ENCODE assay signal across 9 mouse cellular contexts in the genomic region with DNA sequence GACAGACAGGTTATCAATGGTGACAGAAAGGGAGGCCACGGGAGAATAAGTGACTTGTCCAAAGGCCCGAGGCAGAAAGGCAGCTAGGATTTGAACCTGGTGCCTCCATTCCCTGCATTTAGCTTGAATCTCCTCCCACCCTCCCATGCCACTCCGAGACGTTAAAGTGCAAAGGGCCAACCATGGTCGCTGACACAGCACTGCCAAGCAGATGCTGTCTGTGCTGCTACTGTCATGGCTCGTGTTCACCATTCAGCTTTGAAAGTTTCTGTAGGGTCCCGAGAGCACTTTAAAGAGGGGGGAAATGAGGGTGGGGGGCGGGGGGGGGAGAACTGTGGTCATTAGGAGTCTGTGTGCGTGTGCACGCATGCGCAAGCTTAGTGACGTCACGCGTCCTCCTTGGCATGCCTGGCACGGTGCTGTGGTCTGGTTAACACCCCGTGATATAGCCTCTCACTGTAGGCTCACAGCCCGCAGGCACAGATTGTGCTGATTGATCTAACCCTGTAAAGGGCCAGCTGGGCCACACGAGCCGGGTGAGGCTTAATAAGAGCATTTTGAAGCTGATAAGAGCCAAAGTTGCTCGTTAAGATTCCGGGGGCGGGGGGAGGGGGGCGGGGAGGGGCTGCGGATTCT.
A peak's percentile ranks its signal among the peaks of the same experiment; 100 is the strongest.
DNase-seq lines count a peak whose midpoint lies in the region; ATAC-seq lines count a peak whose summit lies in the region.
"Had no signal": no experiment of that assay in that cellular context is flagged by ENCODE, and none has a peak within 500 bp of the region (broad histone marks: within the 10 kb centered on the region; RNA-seq: fewer than 3 reads in every experiment).

No protein-coding gene starts in this region.

- peak; percentile 5 for DNase-seq in Muller cell, postnatal 12 days (ENCODE audit: inconsistent ontology term)
- peak; percentile 41 to 64 for DNase-seq in left cerebral cortex, postnatal 25 days (ENCODE audit: low spot score in 2 of 2)
- no peak for DNase-seq in c-Kit-positive CD71-positive TER-119-positive erythroid progenitor cells, embryonic 14.5 days (ENCODE audit: low spot score)
- no peak for DNase-seq in frontal cortex, postnatal 25 days (ENCODE audit: low spot score in 2 of 2)

- H3K36me3 ChIP-seq in forebrain, embryonic 13.5 days (ENCODE audit: poor library complexity, severe bottlenecking): no peaks in the 10 kb centered on the region
- H3K36me3 ChIP-seq in forebrain, embryonic 12.5 days (replicated peaks): no peaks in the 10 kb centered on the region
- H3K36me3 ChIP-seq in heart, embryonic 16.5 days (ENCODE audit: control insufficient read depth, insufficient read depth): no peaks in the 10 kb centered on the region
- H3K36me3 ChIP-seq in neural tube, embryonic 12.5 days: no peaks in the 10 kb centered on the region

- WGBS in forebrain, embryonic 13.5 days: 54% methylated on average over 24 of the region's 24 CpGs
- 56% methylated on average over 24 of the region's 24 CpGs for WGBS in forebrain, embryonic 12.5 days
- 24% methylated on average over 24 of the region's 24 CpGs for WGBS in heart, embryonic 16.5 days
- WGBS in neural tube, embryonic 12.5 days: 52% methylated on average over 24 of the region's 24 CpGs

- intact Hi-C loops in left cerebral cortex, postnatal 25 days (cut with DNase I): no loop called here

- no peaks in the 10 kb centered on the region for H3K9me3 ChIP-seq in forebrain, embryonic 13.5 days (replicated peaks)
- no peaks in the 10 kb centered on the region for H3K9me3 ChIP-seq in forebrain, embryonic 12.5 days
- no peaks in the 10 kb centered on the region for H3K9me3 ChIP-seq in heart, embryonic 16.5 days (replicated peaks; ENCODE audit: control insufficient read depth, low read length)
- no peaks in the 10 kb centered on the region for H3K9me3 ChIP-seq in neural tube, embryonic 12.5 days

- H3K27me3 ChIP-seq in forebrain, embryonic 13.5 days: 0 out of 2 replicates have a peak, but pooled peaks cover 4% of the 10 kb centered on the region
- no peaks in the 10 kb centered on the region for H3K27me3 ChIP-seq in forebrain, embryonic 12.5 days
- H3K27me3 ChIP-seq in heart, embryonic 16.5 days (ENCODE audit: control insufficient read depth, insufficient read depth, low read length): no peaks in the 10 kb centered on the region
- H3K27me3 ChIP-seq in neural tube, embryonic 12.5 days (replicated peaks): no peaks in the 10 kb centered on the region
- H3K27me3 ChIP-seq: CH12.LX had no signal

- H3K4me2 ChIP-seq in forebrain, embryonic 13.5 days: peak overlapping the region; percentile 22
- no peak overlapping the region for H3K4me2 ChIP-seq in forebrain, embryonic 12.5 days
- peak overlapping the region; percentile 61 for H3K4me2 ChIP-seq in heart, embryonic 16.5 days (ENCODE audit: low read depth, low read length)
- H3K4me2 ChIP-seq in neural tube, embryonic 12.5 days (replicated peaks): no peak overlapping the region

- H3K27ac ChIP-seq in forebrain, embryonic 13.5 days: 0 out of 2 replicates have a peak overlapping the region, but pooled peaks have one; percentile 10
- no peak overlapping the region for H3K27ac ChIP-seq in forebrain, embryonic 12.5 days
- H3K27ac ChIP-seq in heart, embryonic 16.5 days (ENCODE audit: low read length): no peak overlapping the region
- no peak overlapping the region for H3K27ac ChIP-seq in neural tube, embryonic 12.5 days

- no peak overlapping the region for H3K4me3 ChIP-seq in forebrain, embryonic 13.5 days
- H3K4me3 ChIP-seq in forebrain, embryonic 12.5 days (replicated peaks): no peak overlapping the region
- H3K4me3 ChIP-seq in heart, embryonic 16.5 days (ENCODE audit: low read length): peak overlapping the region; percentile 30
- no peak overlapping the region for H3K4me3 ChIP-seq in neural tube, embryonic 12.5 days

- peaks cover 9% of the 10 kb centered on the region; the same call in 1 of the 2 replicates for H3K4me1 ChIP-seq in forebrain, embryonic 13.5 days
- H3K4me1 ChIP-seq in forebrain, embryonic 12.5 days: 0 out of 2 replicates have a peak, but pooled peaks cover 3% of the 10 kb centered on the region
- 0 out of 2 replicates have a peak, but pooled peaks cover 2% of the 10 kb centered on the region for H3K4me1 ChIP-seq in heart, embryonic 16.5 days (ENCODE audit: control insufficient read depth, insufficient read depth, low read length)
- H3K4me1 ChIP-seq in neural tube, embryonic 12.5 days: 0 out of 2 replicates have a peak, but pooled peaks cover 7% of the 10 kb centered on the region

- no peak overlapping the region for H3K9ac ChIP-seq in forebrain, embryonic 13.5 days
- no peak overlapping the region for H3K9ac ChIP-seq in forebrain, embryonic 12.5 days
- peak overlapping the region; percentile 35; the same call in 1 of the 2 replicates for H3K9ac ChIP-seq in heart, embryonic 16.5 days (ENCODE audit: low read length)
- H3K9ac ChIP-seq in neural tube, embryonic 12.5 days: no peak overlapping the region

- ATAC-seq in forebrain, embryonic 13.5 days: peak; percentile 70; the same call in 1 of the 2 replicates
- ATAC-seq in forebrain, embryonic 12.5 days (ENCODE audit: low FRiP score): no peak
- no peak; the same call in 1 of the 2 replicates for ATAC-seq in heart, embryonic 16.5 days (replicated peaks; ENCODE audit: extremely low read depth, insufficient read depth, low FRiP score)
- ATAC-seq in neural tube, embryonic 12.5 days (ENCODE audit: low FRiP score, low read depth): peak; percentile 71; the same call in 1 of the 2 replicates

Comparison
In these comparisons a context has a peak if more than half of its experiments do, and no peak if none do; other contexts are left out.
1. ATAC-seq: peak in forebrain, embryonic 13.5 days (single experiment) and neural tube, embryonic 12.5 days (single experiment); none in forebrain, embryonic 12.5 days (single experiment) and heart, embryonic 16.5 days (single experiment).
2. H3K4me2 ChIP-seq: peak in forebrain, embryonic 13.5 days (single experiment) and heart, embryonic 16.5 days (single experiment); none in forebrain, embryonic 12.5 days (single experiment) and neural tube, embryonic 12.5 days (single experiment).
3. DNase-seq: peak in Muller cell, postnatal 12 days (single experiment) and left cerebral cortex, postnatal 25 days (2 of 2); none in c-Kit-positive CD71-positive TER-119-positive erythroid progenitor cells, embryonic 14.5 days (single experiment) and frontal cortex, postnatal 25 days (0 of 2).